Mouse (Mus musculus) limb, embryonic 14.5 days (tissue): ENCODE results near the gene Lep. TPM values are rescaled to one million over a fixed set of nuclear protein-coding genes. Genes with fewer than 3 reads are reported as not detected.

ENCODE experiments used
- ATAC-seq: fragments of 200-750 bp; cut with Nextera tagmentation; 2 replicates; pipeline ENCODE4 v1.8.0; 2017; ENCODE audit warnings: low read depth, moderate number of reproducible peaks, moderate TSS enrichment; ENCODE audit not compliant: low FRiP score
- DNase-seq: peaks from one replicate; pipeline ENCODE4 v3.0.0-alpha.2; 2015; ENCODE audit warnings: low spot score
- H3K27ac ChIP-seq: fragments of 300-500 bp; sonication (generic); replicated peaks from 2 replicates; pipeline ENCODE4 v1.5.1; 2014; ENCODE audit warnings: low read depth, mild to moderate bottlenecking, low read length, moderate library complexity, mixed read lengths
- H3K27me3 ChIP-seq: fragments of 300-500 bp; sonication (generic); 2 replicates; pipeline ENCODE4 v1.6.1; 2014; ENCODE audit warnings: low read length, mixed read lengths; ENCODE audit not compliant: control insufficient read depth, insufficient read depth
- H3K36me3 ChIP-seq: fragments of 300-500 bp; sonication (generic); 2 replicates; pipeline ENCODE4 v1.6.1; 2014; ENCODE audit warnings: mild to moderate bottlenecking, low read length, moderate library complexity, mixed read lengths; ENCODE audit not compliant: control insufficient read depth, insufficient read depth
- H3K4me1 ChIP-seq: fragments of 300-500 bp; sonication (generic); 2 replicates; pipeline ENCODE4 v1.6.1; 2014; ENCODE audit warnings: antibody characterized with exemption, low read length, mixed read lengths; ENCODE audit not compliant: control insufficient read depth, insufficient read depth
- H3K4me2 ChIP-seq: fragments of 300-500 bp; sonication (generic); replicated peaks from 2 replicates; pipeline ENCODE4 v1.6.1; 2014; ENCODE audit warnings: low read depth, mild to moderate bottlenecking, low read length, moderate library complexity; ENCODE audit not compliant: severe bottlenecking
- H3K4me3 ChIP-seq: fragments of 300-500 bp; sonication (generic); replicated peaks from 2 replicates; pipeline ENCODE4 v1.5.1; 2014; ENCODE audit warnings: low read length
- H3K9ac ChIP-seq: fragments of 300-500 bp; sonication (generic); 2 replicates; pipeline ENCODE4 v1.6.1; 2014; ENCODE audit warnings: mild to moderate bottlenecking, low read depth, low read length, moderate library complexity; ENCODE audit not compliant: severe bottlenecking
- H3K9me3 ChIP-seq: fragments of 300-500 bp; sonication (generic); 2 replicates; pipeline ENCODE4 v1.6.1; 2016; ENCODE audit warnings: low read length; ENCODE audit not compliant: control insufficient read depth
- POLR2A ChIP-seq: fragments of 200-500 bp; IDR thresholded peaks from 2 replicates; pipeline ENCODE4 v1.8.0; 2012; ENCODE audit warnings: inconsistent platforms, mild to moderate bottlenecking, moderate library complexity, borderline replicate concordance; ENCODE audit not compliant: insufficient read depth, insufficient read length; ENCODE audit errors: extremely low read depth
- WGBS: fragments of 180-500 bp; shearing (Covaris S2); extraction: QIAGEN DNeasy Blood & Tissue Kit; methylation state at CpG from one replicate; pipeline ENCODE4 v1.1.7; 2014; 5-methylcytosine and 5-hydroxymethylcytosine counted together
- polyA plus RNA-seq, 2 experiments: library from polyadenylated mRNA; depleted of rRNA in 1 of 2; stranded (reverse) in 1 of 2; unstranded in 1 of 2; fragments of >200 nt; fragmentation: Nextera tagmentation in 1 of 2; extraction: Ambion mirVana in 1 of 2; gene quantifications; 2 replicates each; pipeline versions ENCODE4 v1.2.1 to v1.2.3; 2012 to 2014

The Lep gene
- polyA plus RNA-seq, 2 experiments: not detected

DNA sequence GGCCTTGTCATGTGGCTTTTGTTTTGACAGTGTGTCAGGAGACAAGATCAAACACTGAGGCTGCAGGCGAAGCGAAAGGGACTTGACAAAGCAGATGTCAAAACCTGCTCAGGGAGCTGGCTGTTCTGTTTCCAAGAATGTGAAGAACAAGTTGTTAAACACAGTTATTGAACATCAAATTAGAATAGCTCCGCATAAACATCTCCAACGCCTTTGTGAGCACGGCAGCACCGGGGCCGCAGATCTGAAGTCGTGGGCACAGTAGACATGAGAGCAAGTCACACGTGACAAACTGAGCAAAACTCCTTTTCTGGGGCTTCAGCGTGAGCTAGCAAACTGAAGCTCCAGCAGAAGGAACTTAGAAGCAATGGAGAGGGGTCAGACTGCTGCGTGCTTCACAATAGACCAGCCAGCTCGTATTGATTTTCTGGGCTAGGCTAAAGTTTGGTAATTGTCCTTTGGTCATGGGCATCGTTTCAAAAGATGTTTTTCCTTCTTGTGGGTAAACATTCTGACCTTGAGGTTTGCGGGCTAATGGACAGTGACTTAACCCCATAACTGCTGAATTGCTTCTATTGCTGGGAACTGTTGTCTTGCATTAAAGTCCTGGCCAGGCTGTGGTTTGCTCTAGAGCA, 39.6 kb downstream of the Lep start:
- 73% methylated on average over 14 of the region's 14 CpGs for WGBS
- no peaks in the 10 kb centered on the region for H3K9me3 ChIP-seq
- H3K27me3 ChIP-seq: no peaks in the 10 kb centered on the region
- H3K4me1 ChIP-seq: no peaks in the 10 kb centered on the region
- DNase-seq (no peak), ATAC-seq (no peak)
- H3K4me3 ChIP-seq: no peak overlapping the region
- H3K4me2 ChIP-seq: no peak overlapping the region
- no peak overlapping the region for H3K27ac ChIP-seq
- H3K36me3 ChIP-seq: no peaks in the 10 kb centered on the region
- H3K9ac ChIP-seq: no peak overlapping the region
- no peak for TF ChIP-seq POLR2A

DNA sequence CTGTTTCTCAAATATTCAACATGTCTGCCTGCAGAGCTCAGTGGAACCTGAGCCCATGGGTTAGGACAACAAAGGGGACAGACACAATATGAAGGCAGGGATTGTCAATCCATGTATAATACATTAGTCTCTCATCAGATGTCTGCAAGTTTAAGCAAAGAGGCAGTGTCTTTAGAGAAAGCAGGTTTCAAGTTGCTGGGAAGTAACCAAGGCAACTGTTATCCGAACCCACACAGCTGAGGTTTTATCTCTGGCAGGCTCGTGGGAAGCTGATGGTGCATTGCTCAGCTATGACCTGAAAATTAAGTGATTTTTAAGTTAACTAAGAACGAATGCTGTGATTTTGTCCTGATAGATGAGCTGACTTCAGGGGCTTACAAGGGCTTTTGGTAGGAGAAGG, 40.4 kb downstream of the Lep start:
- Histone ChIP-seq H3K36me3 (no peaks in the 10 kb centered on the region), H3K27me3 (no peaks in the 10 kb centered on the region), H3K27ac (no peak overlapping the region), H3K9me3 (no peaks in the 10 kb centered on the region), H3K9ac (no peak overlapping the region), H3K4me2 (no peak overlapping the region), H3K4me3 (no peak overlapping the region), H3K4me1 (no peaks in the 10 kb centered on the region)
- ATAC-seq: no peak
- TF ChIP-seq POLR2A: no peak
- no peak for DNase-seq
- WGBS: 35% methylated on average over 3 of the region's 3 CpGs

DNA sequence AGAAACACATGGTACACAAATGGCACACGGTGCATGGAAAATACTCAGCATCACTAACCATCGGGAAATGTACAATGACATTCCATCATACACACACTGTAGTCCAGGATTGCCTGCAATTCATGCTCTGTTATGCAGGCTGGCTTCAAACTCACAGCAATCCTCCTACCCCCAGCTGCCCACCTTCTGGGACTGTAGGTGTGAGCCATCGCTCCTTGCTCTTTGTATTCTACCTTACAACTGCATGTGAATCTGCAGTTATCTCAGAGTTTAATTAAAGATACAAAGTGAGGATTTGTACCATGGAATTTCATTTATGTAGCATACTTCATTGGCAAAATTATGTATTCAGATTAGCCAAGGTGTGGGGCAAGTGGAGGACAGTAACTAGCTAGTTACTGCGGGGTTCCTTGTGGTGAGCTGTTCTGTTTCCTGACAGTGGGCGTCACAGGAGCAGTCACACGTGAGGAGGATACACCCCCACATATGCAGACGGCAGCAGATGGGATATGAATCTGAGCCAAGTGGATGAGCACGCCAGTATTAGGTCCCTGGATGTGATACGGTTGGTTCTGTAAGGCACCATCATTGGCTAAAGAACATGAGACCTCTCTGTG, 41.3 kb downstream of the Lep start:
- DNase-seq (no peak), ATAC-seq (no peak)
- no peaks in the 10 kb centered on the region for H3K9me3 ChIP-seq
- 83% methylated on average over 9 of the region's 9 CpGs for WGBS
- no peak overlapping the region for H3K4me2 ChIP-seq
- no peaks in the 10 kb centered on the region for H3K4me1 ChIP-seq
- H3K9ac ChIP-seq: no peak overlapping the region
- no peak for TF ChIP-seq POLR2A
- H3K4me3 ChIP-seq: no peak overlapping the region
- no peak overlapping the region for H3K27ac ChIP-seq
- H3K36me3 ChIP-seq: no peaks in the 10 kb centered on the region
- H3K27me3 ChIP-seq: no peaks in the 10 kb centered on the region

DNA sequence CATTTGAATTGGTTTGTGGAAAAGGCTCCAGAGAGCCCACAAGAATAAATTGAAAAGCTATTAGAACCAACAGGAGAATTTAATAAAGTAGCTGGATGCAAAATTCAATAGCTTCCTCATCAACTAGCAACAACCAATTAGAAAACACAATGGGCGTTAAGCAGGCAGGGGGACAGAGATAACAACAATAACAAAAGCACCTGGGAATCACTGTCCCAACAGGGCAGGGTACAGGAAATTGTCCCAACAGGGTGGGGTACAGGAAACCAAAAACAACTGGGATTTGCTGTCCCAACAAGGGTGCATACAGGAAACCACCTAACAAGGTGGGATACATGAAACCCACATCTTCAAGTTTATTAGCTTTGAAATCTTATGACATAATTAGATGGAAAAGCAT, 48.4 kb downstream of the Lep start:
- Histone ChIP-seq H3K4me2 (no peak overlapping the region), H3K27ac (no peak overlapping the region), H3K9ac (no peak overlapping the region), H3K4me1 (no peaks in the 10 kb centered on the region), H3K36me3 (no peaks in the 10 kb centered on the region), H3K4me3 (no peak overlapping the region), H3K9me3 (peaks cover 9% of the 10 kb centered on the region; the same call in 1 of the 2 replicates), H3K27me3 (no peaks in the 10 kb centered on the region)
- TF ChIP-seq POLR2A: no peak
- 76% methylated on average over 1 of the region's 1 CpGs for WGBS
- no peak for DNase-seq
- ATAC-seq: no peak

DNA sequence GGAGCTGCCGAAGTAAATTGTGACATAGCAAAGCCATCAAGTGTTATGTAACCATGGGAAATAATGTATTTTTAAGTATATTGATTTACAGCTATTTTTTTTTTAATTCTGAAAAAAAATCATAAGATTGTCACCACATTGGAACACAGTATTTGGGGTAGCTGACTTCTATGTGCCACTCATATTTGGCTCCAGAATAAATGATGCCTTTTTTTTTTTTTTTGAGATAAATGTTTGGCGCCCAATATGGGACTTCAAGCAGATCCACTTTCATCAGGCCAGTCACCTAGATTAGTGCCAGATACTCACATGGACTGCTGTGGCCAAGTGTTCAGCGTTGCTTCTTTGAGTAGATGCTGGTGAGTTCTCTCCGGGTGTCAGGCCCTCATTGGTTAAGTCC, 51.5 kb downstream of the Lep start:
- Histone ChIP-seq H3K27me3 (no peaks in the 10 kb centered on the region), H3K4me3 (no peak overlapping the region), H3K9ac (no peak overlapping the region), H3K27ac (no peak overlapping the region), H3K36me3 (no peaks in the 10 kb centered on the region), H3K4me2 (no peak overlapping the region), H3K9me3 (peaks cover 9% of the 10 kb centered on the region; the same call in 1 of the 2 replicates), H3K4me1 (no peaks in the 10 kb centered on the region)
- DNase-seq (no peak), ATAC-seq (no peak)
- WGBS: 87% methylated on average over 4 of the region's 4 CpGs
- TF ChIP-seq POLR2A: no peak
